Comparison of ENCODE assay signal across 17 mouse cellular contexts in genomic region chr5:34279214-34279613, GRCm38 (mm10).
"Had no signal": no experiment of that assay in that cellular context is flagged by ENCODE, and none has a peak within 500 bp of the region (broad histone marks: within the 10 kb centered on the region; RNA-seq: fewer than 3 reads in every experiment).

No protein-coding gene starts in this region.

- DNase-seq: gastrocnemius, adult 2 months; gastrocnemius, postnatal 10 days; gastrocnemius, postnatal 25 days; heart, adult 18-20 months; heart, postnatal 10 days; heart, postnatal 4 days; kidney, adult 18-20 months; kidney, adult 8-10 months; kidney, postnatal 10 days; kidney, postnatal 25 days; kidney, postnatal 4 days; liver; liver, embryonic 13.5 days had no signal

- ATAC-seq: hindbrain, embryonic 16.5 days; inflammation-experienced regulatory T-cells, adult 6 months; intestine, embryonic 15.5 days; intestine, postnatal 0 days had no signal
